Mouse (Mus musculus) thymus, adult 2 months (tissue): ENCODE results near the gene Farsb. TPM values are rescaled to one million over a fixed set of nuclear protein-coding genes. Genes with fewer than 3 reads are reported as not detected.

Source experiments
- DNase-seq: peaks from one replicate; pipeline ENCODE4 v3.0.0; 2021
- H3K27ac ChIP-seq: fragments of 200-500 bp; 2 replicates; pipeline ENCODE4 v1.5.1; 2012; ENCODE audit warnings: low read length, control low read depth; ENCODE audit not compliant: control insufficient read depth, insufficient read depth
- H3K27me3 ChIP-seq: fragments of 200-500 bp; 2 replicates; pipeline ENCODE4 v1.6.1; 2012; ENCODE audit warnings: mild to moderate bottlenecking, low read length, moderate library complexity, mixed read lengths; ENCODE audit not compliant: control insufficient read depth, insufficient read depth
- H3K36me3 ChIP-seq: fragments of 200-500 bp; 2 replicates; pipeline ENCODE4 v1.6.1; 2012; ENCODE audit warnings: mild to moderate bottlenecking, low read length, moderate library complexity; ENCODE audit not compliant: control insufficient read depth, insufficient read depth
- H3K4me1 ChIP-seq: fragments of 200-500 bp; replicated peaks from 2 replicates; pipeline ENCODE4 v1.6.1; 2012; ENCODE audit warnings: low read length; ENCODE audit not compliant: control insufficient read depth, insufficient read depth
- H3K4me3 ChIP-seq: fragments of 200-500 bp; 2 replicates; pipeline ENCODE4 v1.5.1; 2012; ENCODE audit warnings: mild to moderate bottlenecking, low read length, control low read depth, moderate library complexity; ENCODE audit not compliant: control insufficient read depth, insufficient read depth
- CTCF ChIP-seq: fragments of 200-500 bp; IDR thresholded peaks from 2 replicates; pipeline ENCODE4 v1.5.1; 2012; ENCODE audit warnings: mild to moderate bottlenecking, control low read depth, low read length, moderate library complexity, borderline replicate concordance; ENCODE audit not compliant: control insufficient read depth, poor library complexity, insufficient read depth; ENCODE audit errors: extremely low read depth
- POLR2A ChIP-seq: fragments of 200-500 bp; IDR thresholded peaks from 2 replicates; pipeline ENCODE4 v1.6.1; 2012; ENCODE audit warnings: mild to moderate bottlenecking, low read length, control low read depth, moderate library complexity; ENCODE audit not compliant: control insufficient read depth, poor library complexity, insufficient read depth; ENCODE audit errors: extremely low read depth
- WGBS: fragments of 180-500 bp; shearing (Covaris S2); methylation state at CpG from one replicate; pipeline ENCODE4 v1.1.7; 2018; 5-methylcytosine and 5-hydroxymethylcytosine counted together
- polyA plus RNA-seq: library from polyadenylated mRNA; depleted of rRNA; stranded (reverse); fragments of >200 nt; gene quantifications from 2 replicates; pipeline ENCODE4 v1.2.3, GENCODE M21; 2012

Farsb gene
- polyA plus RNA-seq, 1 experiment, result 21.9 TPM

- no peak overlapping the region for H3K4me3 ChIP-seq
- H3K4me1 ChIP-seq, result no peaks in the 10 kb centered on the region
- TF ChIP-seq CTCF, result no peak
- no peak for TF ChIP-seq POLR2A
- no peaks in the 10 kb centered on the region for H3K27me3 ChIP-seq
- WGBS, result 84% methylated on average over 8 of the region's 8 CpGs
- no peaks in the 10 kb centered on the region for H3K36me3 ChIP-seq
- DNase-seq, result no peak
- H3K27ac ChIP-seq, result no peak overlapping the region
Observed at GRCm38 (mm10) chr1:78395191-78395735, 93.4 kb downstream of the Farsb start.

GRCm38 (mm10) chr1:78388848-78389247 is 99.8 kb downstream of the Farsb start:
- Histone ChIP-seq H3K4me1 (no peaks in the 10 kb centered on the region), H3K27me3 (no peaks in the 10 kb centered on the region), H3K27ac (no peak overlapping the region), H3K4me3 (no peak overlapping the region), H3K36me3 (no peaks in the 10 kb centered on the region)
- no peak for TF ChIP-seq POLR2A
- no peak for TF ChIP-seq CTCF
- 91% methylated on average over 3 of the region's 3 CpGs for WGBS
- DNase-seq, result no peak

DNA sequence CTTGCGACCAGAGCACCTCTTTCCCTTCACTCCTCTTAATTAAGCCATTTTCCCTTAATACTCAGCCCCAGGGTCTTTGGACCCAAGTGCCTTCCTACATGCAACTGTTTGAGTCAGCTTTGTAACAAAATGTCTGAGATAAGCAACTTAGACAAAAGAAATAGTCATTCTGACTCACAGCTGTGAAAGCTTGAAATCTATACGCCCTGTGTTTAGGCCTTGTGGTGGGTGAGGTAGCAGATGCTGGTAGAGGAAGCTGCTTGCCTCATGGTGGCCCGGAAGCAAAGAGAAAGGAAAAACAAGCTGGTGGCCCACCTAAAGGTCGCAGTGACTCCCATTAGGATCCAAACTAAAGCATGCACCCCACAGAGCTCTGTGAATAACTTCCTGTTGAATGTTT is 100.8 kb downstream of the Farsb start:
- 68% methylated on average over 4 of the region's 4 CpGs for WGBS
- H3K36me3 ChIP-seq, result no peaks in the 10 kb centered on the region
- no peaks in the 10 kb centered on the region for H3K27me3 ChIP-seq
- no peak overlapping the region for H3K27ac ChIP-seq
- no peaks in the 10 kb centered on the region for H3K4me1 ChIP-seq
- no peak for DNase-seq
- no peak overlapping the region for H3K4me3 ChIP-seq
- TF ChIP-seq CTCF (no peak), POLR2A (no peak)

GRCm38 (mm10) chr1:78380950-78381349 is 107.7 kb downstream of the Farsb start:
- no peak overlapping the region for H3K4me3 ChIP-seq
- no peaks in the 10 kb centered on the region for H3K27me3 ChIP-seq
- no peaks in the 10 kb centered on the region for H3K36me3 ChIP-seq
- TF ChIP-seq CTCF (no peak), POLR2A (no peak)
- WGBS, result 97% methylated on average over 4 of the region's 4 CpGs
- no peak for DNase-seq
- no peaks in the 10 kb centered on the region for H3K4me1 ChIP-seq
- no peak overlapping the region for H3K27ac ChIP-seq

GRCm38 (mm10) chr1:78375058-78375457 is 113.6 kb downstream of the Farsb start:
- H3K4me3 ChIP-seq, result no peak overlapping the region
- H3K27ac ChIP-seq, result no peak overlapping the region
- H3K4me1 ChIP-seq, result no peaks in the 10 kb centered on the region
- TF ChIP-seq CTCF (no peak), POLR2A (no peak)
- H3K27me3 ChIP-seq, result no peaks in the 10 kb centered on the region
- no peak for DNase-seq
- H3K36me3 ChIP-seq, result no peaks in the 10 kb centered on the region
- 97% methylated on average over 3 of the region's 3 CpGs for WGBS

DNA sequence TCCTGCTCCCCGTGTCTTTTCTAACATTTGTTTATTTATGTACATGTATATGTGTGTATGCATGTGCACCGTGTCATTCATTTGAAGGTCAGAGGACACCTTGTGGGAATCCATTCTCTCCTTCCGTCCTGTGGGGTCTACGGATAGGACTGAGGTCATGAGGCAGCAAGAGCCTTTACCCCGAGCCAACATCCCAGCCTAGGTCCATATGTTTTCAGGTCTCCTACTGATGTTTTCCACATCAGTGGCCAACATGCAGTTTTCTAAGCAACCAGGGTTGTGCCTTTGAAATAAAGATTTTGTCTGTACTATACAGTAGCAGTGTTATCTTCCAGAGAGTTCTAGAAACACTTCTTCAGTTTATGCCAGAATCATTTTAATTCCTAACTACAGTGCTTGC is 114.9 kb downstream of the Farsb start:
- Histone ChIP-seq H3K27ac (no peak overlapping the region), H3K36me3 (no peaks in the 10 kb centered on the region), H3K4me1 (no peaks in the 10 kb centered on the region), H3K27me3 (no peaks in the 10 kb centered on the region), H3K4me3 (no peak overlapping the region)
- DNase-seq, result no peak
- 92% methylated on average over 5 of the region's 5 CpGs for whole genome bisulfite sequencing
- no peak for TF ChIP-seq POLR2A
- TF ChIP-seq CTCF, result no peak

DNA sequence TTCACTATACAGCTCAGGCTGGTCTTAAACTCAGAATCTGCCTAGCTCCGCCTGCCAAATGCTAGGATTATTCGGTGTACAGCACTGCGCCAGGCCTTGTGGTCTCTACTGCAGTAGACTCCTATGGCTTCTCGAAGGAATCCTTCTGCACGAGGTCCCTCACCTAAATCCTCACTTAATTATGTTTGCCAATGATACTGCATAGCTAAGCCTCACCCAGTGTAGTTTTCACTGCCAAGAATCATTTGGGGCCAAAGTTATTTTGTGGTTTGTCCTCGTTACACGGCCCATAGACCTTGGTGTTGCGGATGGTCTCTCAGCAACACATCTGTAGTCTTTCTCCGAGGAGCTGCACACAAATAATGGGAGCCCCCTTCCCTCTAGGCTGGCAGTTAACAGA is 116.4 kb downstream of the Farsb start:
- TF ChIP-seq POLR2A, result no peak
- TF ChIP-seq CTCF, result no peak
- no peaks in the 10 kb centered on the region for H3K4me1 ChIP-seq
- H3K27me3 ChIP-seq, result no peaks in the 10 kb centered on the region
- no peak for DNase-seq
- H3K36me3 ChIP-seq, result no peaks in the 10 kb centered on the region
- no peak overlapping the region for H3K4me3 ChIP-seq
- no peak overlapping the region for H3K27ac ChIP-seq
- WGBS, result 94% methylated on average over 9 of the region's 9 CpGs
